Mouse (Mus musculus) lung, embryonic 14.5 days (tissue): ENCODE results near the gene Taf5. TPM values are rescaled to one million over a fixed set of nuclear protein-coding genes. Genes with fewer than 3 reads are reported as not detected.

ENCODE experiments used
- ATAC-seq: fragments of 200-750 bp; cut with Nextera tagmentation; 2 replicates; pipeline ENCODE4 v1.8.0; 2017; ENCODE audit warnings: mild to moderate bottlenecking, moderate TSS enrichment, moderate library complexity; ENCODE audit not compliant: insufficient read depth
- DNase-seq: peaks from one replicate; pipeline ENCODE4 v3.0.0-alpha.2; 2015
- H3K27ac ChIP-seq: fragments of 300-500 bp; sonication (generic); 2 replicates; pipeline ENCODE4 v1.5.1; 2014; ENCODE audit warnings: low read depth, mild to moderate bottlenecking, moderate library complexity
- H3K27me3 ChIP-seq: fragments of 300-500 bp; sonication (generic); 2 replicates; pipeline ENCODE4 v1.6.1; 2014; ENCODE audit warnings: low read length, control low read depth; ENCODE audit not compliant: insufficient read depth
- H3K36me3 ChIP-seq: fragments of 300-500 bp; sonication (generic); 2 replicates; pipeline ENCODE4 v1.6.1; 2014; ENCODE audit warnings: control low read depth; ENCODE audit not compliant: insufficient read depth
- H3K4me1 ChIP-seq: fragments of 300-500 bp; sonication (generic); 2 replicates; pipeline ENCODE4 v1.6.1; 2014; ENCODE audit warnings: antibody characterized with exemption, control low read depth; ENCODE audit not compliant: insufficient read depth
- H3K4me2 ChIP-seq: fragments of 300-500 bp; sonication (generic); 2 replicates; pipeline ENCODE4 v1.6.1; 2014; ENCODE audit warnings: mild to moderate bottlenecking
- H3K4me3 ChIP-seq: fragments of 300-500 bp; sonication (generic); 2 replicates; pipeline ENCODE4 v1.5.1; 2014; ENCODE audit warnings: low read depth, low read length
- H3K9ac ChIP-seq: fragments of 300-500 bp; sonication (generic); 2 replicates; pipeline ENCODE4 v1.6.1; 2014
- H3K9me3 ChIP-seq: fragments of 300-500 bp; sonication (generic); 2 replicates; pipeline ENCODE4 v1.6.1; 2016; ENCODE audit warnings: low read depth, low read length, control low read depth
- CTCF ChIP-seq: IDR thresholded peaks from 2 replicates; pipeline ENCODE4 v1.5.1; 2016; ENCODE audit warnings: antibody characterized with exemption, low read depth
- WGBS: fragments of 180-500 bp; shearing (Covaris S2); extraction: QIAGEN DNeasy Blood & Tissue Kit; methylation state at CpG from one replicate; pipeline ENCODE4 v1.1.7; 2014; 5-methylcytosine and 5-hydroxymethylcytosine counted together
- polyA plus RNA-seq: library from polyadenylated mRNA; unstranded; fragments of >200 nt; fragmentation: Nextera tagmentation; extraction: Ambion mirVana; gene quantifications from 2 replicates; pipeline ENCODE4 v1.2.1, GENCODE M21; 2014

The Taf5 gene
- polyA plus RNA-seq, 1 experiment from 2014 or later: 9.7 TPM

DNA sequence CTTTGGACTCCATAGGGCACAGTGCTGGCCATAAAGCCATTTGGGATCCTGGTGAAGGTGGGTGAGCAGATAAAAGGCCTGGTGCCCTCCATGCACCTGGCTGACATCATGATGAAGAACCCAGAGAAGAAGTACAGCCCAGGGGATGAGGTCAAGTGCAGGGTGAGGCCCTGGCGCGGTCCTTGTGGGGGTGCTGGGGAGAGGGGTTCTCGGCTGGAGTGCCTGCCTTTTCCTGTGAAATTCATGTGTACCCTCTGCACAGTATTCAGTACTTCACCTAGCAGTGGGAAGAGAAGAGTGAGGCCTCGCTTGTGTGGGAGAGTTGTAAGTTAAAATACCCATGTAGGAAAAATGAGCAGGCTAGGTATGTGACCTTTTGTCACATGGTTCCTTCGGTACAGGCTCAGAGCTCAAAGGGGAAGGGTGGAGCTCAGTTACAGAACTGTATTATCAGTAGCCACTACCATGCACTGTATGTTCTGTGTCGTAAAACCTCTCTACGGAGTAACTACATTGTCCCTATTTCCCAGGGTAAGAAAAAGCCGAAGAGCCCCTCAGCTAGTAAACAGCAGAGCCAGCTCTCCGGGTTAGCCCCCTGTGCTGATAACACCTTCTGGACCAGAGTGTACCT is 37.2 kb downstream of the Taf5 start:
- Histone ChIP-seq H3K27ac (no peak overlapping the region), H3K36me3 (peaks cover 96% of the 10 kb centered on the region), H3K27me3 (no peaks in the 10 kb centered on the region), H3K4me3 (no peak overlapping the region), H3K4me2 (no peak overlapping the region), H3K9ac (no peak overlapping the region), H3K9me3 (no peaks in the 10 kb centered on the region), H3K4me1 (no peaks in the 10 kb centered on the region)
- WGBS: 87% methylated on average over 9 of the region's 9 CpGs
- no peak for ATAC-seq
- no peak for TF ChIP-seq CTCF
- DNase-seq: no peak

DNA sequence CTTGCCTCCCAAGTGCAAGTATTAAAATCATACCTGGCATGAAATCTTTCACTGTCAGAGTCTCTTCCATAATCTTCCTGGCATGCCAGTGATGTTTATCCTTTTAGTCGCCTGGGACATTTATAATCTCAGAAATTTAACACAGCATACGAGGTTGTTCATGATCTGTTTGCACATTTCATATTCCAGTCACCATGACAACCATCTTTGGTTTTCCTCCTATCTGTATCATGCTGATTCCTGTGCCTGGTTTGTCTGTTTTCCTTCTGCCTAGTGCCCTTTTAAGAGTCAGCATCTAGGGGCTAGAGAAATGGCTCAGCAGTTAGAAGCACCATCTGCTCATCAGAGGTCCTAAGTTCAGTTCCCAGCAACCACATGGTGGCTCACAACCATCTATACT is 51.1 kb downstream of the Taf5 start:
- no peaks in the 10 kb centered on the region for H3K9me3 ChIP-seq
- no peaks in the 10 kb centered on the region for H3K27me3 ChIP-seq
- ATAC-seq (no peak), DNase-seq (no peak)
- H3K36me3 ChIP-seq: peaks cover 85% of the 10 kb centered on the region
- 64% methylated on average over 2 of the region's 2 CpGs for WGBS
- no peak overlapping the region for H3K4me2 ChIP-seq
- H3K4me3 ChIP-seq: no peak overlapping the region
- no peak for TF ChIP-seq CTCF
- no peak overlapping the region for H3K27ac ChIP-seq
- H3K9ac ChIP-seq: no peak overlapping the region
- no peaks in the 10 kb centered on the region for H3K4me1 ChIP-seq

DNA sequence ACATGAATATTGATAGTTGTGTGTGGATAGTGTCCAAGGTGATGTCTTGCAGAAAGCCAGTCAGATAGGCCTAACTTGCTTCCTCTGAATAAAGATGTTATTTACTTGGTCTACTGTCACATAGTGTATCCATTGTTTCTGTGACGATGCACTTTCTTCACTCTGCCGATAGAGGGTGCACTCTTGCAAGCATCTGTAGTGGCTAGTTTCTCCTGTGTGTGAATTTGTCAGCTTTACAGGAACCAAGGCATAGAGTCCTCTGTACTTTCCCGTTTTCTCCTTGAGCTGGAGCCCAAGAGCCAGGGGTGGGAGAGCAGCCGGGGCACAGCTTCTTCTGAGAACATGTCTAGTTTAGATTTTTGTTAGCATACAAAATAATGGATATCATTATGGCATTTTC is 53.5 kb downstream of the Taf5 start:
- no peak overlapping the region for H3K4me2 ChIP-seq
- peak; percentile 76 for DNase-seq
- ATAC-seq: no peak

DNA sequence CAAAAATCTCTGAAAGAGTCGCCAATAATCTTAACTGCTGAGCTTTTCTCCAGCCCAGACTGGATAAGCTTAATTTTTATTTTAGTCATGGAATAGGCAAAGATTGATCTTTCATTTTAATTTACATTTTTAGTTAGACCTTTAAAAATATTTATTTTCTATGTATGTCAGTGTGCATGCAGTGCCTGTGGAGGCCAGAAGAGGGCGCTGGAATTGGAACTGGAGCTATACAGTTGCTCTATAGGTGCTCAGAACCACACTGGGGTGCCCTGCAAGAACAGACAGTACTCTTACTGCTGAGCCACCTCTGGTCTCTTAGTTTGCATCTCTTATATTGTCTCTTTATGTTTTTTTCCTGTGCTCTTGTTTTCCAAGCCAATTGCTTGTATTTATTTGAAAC is 55.3 kb downstream of the Taf5 start:
- H3K27me3 ChIP-seq: no peaks in the 10 kb centered on the region
- DNase-seq (peak; percentile 74), ATAC-seq (no peak)
- H3K9me3 ChIP-seq: no peaks in the 10 kb centered on the region
- peaks cover 85% of the 10 kb centered on the region for H3K36me3 ChIP-seq
- no peak overlapping the region for H3K4me2 ChIP-seq
- no peak overlapping the region for H3K4me3 ChIP-seq
- no peak overlapping the region for H3K9ac ChIP-seq
- 26% methylated on average over 2 of the region's 2 CpGs for WGBS
- H3K27ac ChIP-seq: no peak overlapping the region
- H3K4me1 ChIP-seq: no peaks in the 10 kb centered on the region
- TF ChIP-seq CTCF: peak; percentile 69

More for the DNA sequence above, 53.5 kb downstream of the Taf5 start:
- Histone ChIP-seq H3K9me3 (no peaks in the 10 kb centered on the region), H3K4me1 (no peaks in the 10 kb centered on the region), H3K27me3 (no peaks in the 10 kb centered on the region), H3K27ac (no peak overlapping the region), H3K4me3 (no peak overlapping the region), H3K9ac (no peak overlapping the region), H3K36me3 (peaks cover 85% of the 10 kb centered on the region)
- WGBS: 40% methylated on average over 4 of the region's 4 CpGs
- peak; percentile 85 for TF ChIP-seq CTCF

DNA sequence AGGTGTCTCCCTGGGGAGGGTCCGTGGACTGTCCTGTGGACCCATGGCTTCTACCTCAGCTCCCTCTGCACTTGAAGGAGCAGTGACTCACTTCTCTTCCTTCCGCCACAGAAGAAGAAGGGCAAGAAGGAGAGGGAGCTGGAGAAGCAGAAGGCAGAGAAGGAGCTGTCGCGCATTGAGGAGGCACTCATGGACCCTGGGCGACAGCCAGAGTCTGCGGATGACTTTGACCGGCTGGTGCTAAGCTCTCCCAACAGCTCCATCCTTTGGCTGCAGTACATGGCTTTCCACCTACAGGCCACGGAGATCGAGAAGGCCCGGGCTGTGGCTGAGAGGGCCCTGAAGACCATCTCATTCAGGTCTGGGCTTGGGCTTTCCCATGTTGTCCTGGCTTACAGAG is 60.6 kb downstream of the Taf5 start:
- WGBS: 97% methylated on average over 10 of the region's 10 CpGs
- no peaks in the 10 kb centered on the region for H3K9me3 ChIP-seq
- no peaks in the 10 kb centered on the region for H3K27me3 ChIP-seq
- ATAC-seq (no peak), DNase-seq (no peak)
- H3K36me3 ChIP-seq: peaks cover 95% of the 10 kb centered on the region
- no peak overlapping the region for H3K27ac ChIP-seq
- H3K9ac ChIP-seq: no peak overlapping the region
- H3K4me3 ChIP-seq: no peak overlapping the region
- no peak for TF ChIP-seq CTCF
- no peak overlapping the region for H3K4me2 ChIP-seq
- no peaks in the 10 kb centered on the region for H3K4me1 ChIP-seq

DNA sequence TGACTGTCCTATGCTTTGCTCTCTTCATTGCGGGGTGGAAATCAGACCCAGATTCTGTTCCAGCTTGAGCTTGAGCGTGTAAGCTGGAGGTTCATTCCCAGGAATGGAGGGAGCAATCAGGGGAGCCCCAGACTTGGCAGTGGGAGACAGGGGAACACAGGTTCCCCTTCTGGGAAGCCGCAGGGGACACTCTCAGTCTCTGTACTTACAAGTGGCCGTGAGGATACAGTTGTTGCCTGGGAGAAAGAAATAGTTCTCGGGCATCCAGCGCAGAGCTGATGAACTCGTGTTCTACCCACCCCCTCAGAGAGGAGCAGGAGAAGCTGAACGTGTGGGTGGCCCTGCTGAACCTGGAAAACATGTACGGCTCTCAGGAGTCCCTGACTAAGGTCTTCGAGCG is 61.3 kb downstream of the Taf5 start:
- H3K27me3 ChIP-seq: no peaks in the 10 kb centered on the region
- H3K4me3 ChIP-seq: no peak overlapping the region
- no peaks in the 10 kb centered on the region for H3K9me3 ChIP-seq
- H3K4me2 ChIP-seq: no peak overlapping the region
- H3K27ac ChIP-seq: no peak overlapping the region
- peaks cover 98% of the 10 kb centered on the region for H3K36me3 ChIP-seq
- H3K4me1 ChIP-seq: no peaks in the 10 kb centered on the region
- 90% methylated on average over 11 of the region's 11 CpGs for WGBS
- no peak for TF ChIP-seq CTCF
- no peak for DNase-seq
- H3K9ac ChIP-seq: no peak overlapping the region
- no peak for ATAC-seq

DNA sequence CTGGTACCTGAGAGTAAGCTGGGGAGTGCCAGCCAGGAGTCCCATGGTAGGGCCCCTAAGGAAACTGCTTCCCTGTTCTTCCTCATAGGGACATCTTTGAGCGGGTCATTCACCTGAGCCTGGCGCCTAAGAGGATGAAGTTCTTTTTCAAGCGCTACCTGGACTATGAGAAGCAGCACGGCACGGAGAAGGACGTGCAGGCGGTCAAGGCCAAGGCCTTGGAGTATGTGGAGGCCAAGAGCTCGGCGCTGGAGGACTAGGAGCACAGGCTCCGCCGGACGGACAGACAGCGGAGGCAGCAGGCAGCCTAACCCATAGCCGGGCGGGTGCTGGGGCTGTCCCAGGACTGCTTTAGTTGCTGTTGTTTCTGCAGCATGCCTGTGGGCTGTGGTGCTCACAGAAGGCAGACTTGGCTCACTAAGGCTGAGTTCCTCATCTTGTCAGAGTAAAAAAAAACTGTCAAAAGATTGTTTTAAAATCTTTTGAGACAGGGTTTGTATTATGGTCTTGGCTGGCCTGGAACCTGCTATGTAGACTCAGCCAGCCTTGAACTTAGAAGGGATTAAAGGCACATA is 63.1 kb downstream of the Taf5 start:
- DNase-seq (no peak), ATAC-seq (no peak)
- peaks cover 88% of the 10 kb centered on the region for H3K36me3 ChIP-seq
- H3K4me2 ChIP-seq: no peak overlapping the region
- H3K4me1 ChIP-seq: no peaks in the 10 kb centered on the region
- no peak overlapping the region for H3K4me3 ChIP-seq
- H3K27me3 ChIP-seq: no peaks in the 10 kb centered on the region
- 92% methylated on average over 15 of the region's 15 CpGs for WGBS
- H3K9ac ChIP-seq: no peak overlapping the region
- no peak overlapping the region for H3K27ac ChIP-seq
- no peaks in the 10 kb centered on the region for H3K9me3 ChIP-seq
- no peak for TF ChIP-seq CTCF

Other genes with a start within 250 kb of the Taf5 start
- 0.37 and 0.58 TPM in 2 replicates for gene Ina, start 53.0 kb upstream of the Taf5 start, polyA plus RNA-seq
- 69.5 and 81.2 TPM in 2 replicates for gene Nt5c2, start 52.6 kb upstream of the Taf5 start, polyA plus RNA-seq
- 22.8 and 26.7 TPM in 2 replicates for gene Pcgf6, start 16.8 kb upstream of the Taf5 start, polyA plus RNA-seq
- 956 and 1,068 TPM in 2 replicates for gene Usmg5, start 22.9 kb downstream of the Taf5 start, polyA plus RNA-seq
- 11.5 and 13.3 TPM in 2 replicates for gene Pdcd11, start 23.0 kb downstream of the Taf5 start, polyA plus RNA-seq
- 2.4 and 2.6 TPM in 2 replicates for gene Calhm2, start 70.5 kb downstream of the Taf5 start, polyA plus RNA-seq
- not detected in 2 replicates for gene Calhm1, start 76.5 kb downstream of the Taf5 start, polyA plus RNA-seq
- not detected in 2 replicates for gene Calhm3, start 90.0 kb downstream of the Taf5 start, polyA plus RNA-seq
- 7.6 and 8.0 TPM in 2 replicates for gene Neurl1a, start 111.1 kb downstream of the Taf5 start, polyA plus RNA-seq